Mouse (Mus musculus) limb, embryonic 13.5 days (tissue): Measurements from ENCODE around the gene Tsr3. TPM values are rescaled to one million over a fixed set of nuclear protein-coding genes. Genes with fewer than 3 reads are reported as not detected.
"Not testable (repeated sequence)": the region's sequence is repeated elsewhere in the genome, so short reads cannot be mapped to it uniquely, and the experiment has no call there.

ENCODE experiments used
- ATAC-seq: fragments of 200-750 bp; cut with Nextera tagmentation; 2 replicates; pipeline ENCODE4 v1.8.0; 2017; ENCODE audit warnings: low read depth, moderate number of reproducible peaks, moderate TSS enrichment; ENCODE audit not compliant: low FRiP score
- H3K27ac ChIP-seq: fragments of 300-500 bp; sonication (generic); 2 replicates; pipeline ENCODE4 v1.5.1; 2015; ENCODE audit warnings: inconsistent platforms, mild to moderate bottlenecking, moderate library complexity
- H3K27me3 ChIP-seq: fragments of 300-500 bp; sonication (generic); 2 replicates; pipeline ENCODE4 v1.6.1; 2015; ENCODE audit warnings: mild to moderate bottlenecking, inconsistent platforms
- H3K36me3 ChIP-seq: fragments of 300-500 bp; sonication (generic); 2 replicates; pipeline ENCODE4 v1.6.1; 2015; ENCODE audit warnings: inconsistent platforms, mild to moderate bottlenecking, moderate library complexity
- H3K4me1 ChIP-seq: fragments of 300-500 bp; sonication (generic); 2 replicates; pipeline ENCODE4 v1.6.1; 2015; ENCODE audit warnings: inconsistent platforms
- H3K4me2 ChIP-seq: fragments of 300-500 bp; sonication (generic); replicated peaks from 2 replicates; pipeline ENCODE4 v1.6.1; 2015; ENCODE audit warnings: inconsistent platforms, mild to moderate bottlenecking, moderate library complexity
- H3K4me3 ChIP-seq: fragments of 300-500 bp; sonication (generic); 2 replicates; pipeline ENCODE4 v1.5.1; 2015; ENCODE audit warnings: moderate library complexity, mild to moderate bottlenecking, inconsistent platforms
- H3K9ac ChIP-seq: fragments of 300-500 bp; sonication (generic); 2 replicates; pipeline ENCODE4 v1.6.1; 2015; ENCODE audit warnings: mild to moderate bottlenecking, inconsistent platforms
- H3K9me3 ChIP-seq: fragments of 300-500 bp; sonication (generic); 2 replicates; pipeline ENCODE4 v1.6.1; 2016; ENCODE audit warnings: inconsistent platforms
- WGBS: fragments of 180-500 bp; shearing (Covaris S2); methylation state at CpG from one replicate; pipeline ENCODE4 v1.1.7; 2015; 5-methylcytosine and 5-hydroxymethylcytosine counted together
- polyA plus RNA-seq: library from polyadenylated mRNA; unstranded; fragments of >200 nt; fragmentation: Nextera tagmentation; extraction: Ambion mirVana; gene quantifications from 2 replicates; pipeline ENCODE4 v1.2.1, GENCODE M21; 2015

Tsr3 gene
- polyA plus RNA-seq, 1 experiment from 2014 or later, result 57.0 TPM

DNA sequence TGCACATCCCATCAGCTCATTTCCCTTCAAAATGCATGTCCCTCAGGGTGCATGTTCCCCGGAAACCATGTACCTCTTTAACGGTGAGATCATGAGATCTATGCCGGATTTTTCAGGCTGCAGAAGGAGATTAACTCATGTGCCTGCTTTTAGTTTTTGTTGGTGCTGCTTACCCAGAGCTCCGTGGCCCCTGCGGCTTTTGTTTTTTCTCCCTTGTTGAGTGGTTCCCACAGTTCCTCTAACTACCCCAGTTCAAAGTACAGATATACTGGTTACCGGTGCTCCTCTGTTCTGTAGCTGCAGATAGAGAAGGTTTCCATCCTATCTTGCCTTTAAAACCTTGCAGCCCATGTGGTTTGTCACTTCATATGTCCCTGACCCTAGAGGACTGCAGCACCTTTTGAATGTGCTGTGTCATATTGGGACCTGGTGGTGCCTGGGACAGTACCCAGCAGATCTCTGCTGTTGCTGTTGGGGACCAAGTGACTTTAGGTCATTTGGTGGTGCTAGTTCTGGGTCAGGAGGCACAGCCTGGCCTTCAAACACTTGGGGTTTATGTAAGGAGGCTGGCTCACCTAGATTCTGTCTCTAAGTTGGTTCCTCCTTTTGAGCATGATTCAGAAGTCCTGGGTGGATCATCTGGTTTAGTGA, 16.9 kb upstream of the Tsr3 start:
- H3K4me3 ChIP-seq, result peak overlapping the region; percentile 48
- 45% methylated on average over 6 of the region's 6 CpGs for WGBS
- no peak overlapping the region for H3K27ac ChIP-seq
- peak overlapping the region; percentile 82 for H3K4me2 ChIP-seq
- peaks cover 17% of the 10 kb centered on the region for H3K4me1 ChIP-seq
- ATAC-seq, result no peak
- no peaks in the 10 kb centered on the region for H3K9me3 ChIP-seq
- H3K27me3 ChIP-seq, result no peaks in the 10 kb centered on the region
- H3K36me3 ChIP-seq, result peaks cover 56% of the 10 kb centered on the region
- H3K9ac ChIP-seq, result no peak overlapping the region

DNA sequence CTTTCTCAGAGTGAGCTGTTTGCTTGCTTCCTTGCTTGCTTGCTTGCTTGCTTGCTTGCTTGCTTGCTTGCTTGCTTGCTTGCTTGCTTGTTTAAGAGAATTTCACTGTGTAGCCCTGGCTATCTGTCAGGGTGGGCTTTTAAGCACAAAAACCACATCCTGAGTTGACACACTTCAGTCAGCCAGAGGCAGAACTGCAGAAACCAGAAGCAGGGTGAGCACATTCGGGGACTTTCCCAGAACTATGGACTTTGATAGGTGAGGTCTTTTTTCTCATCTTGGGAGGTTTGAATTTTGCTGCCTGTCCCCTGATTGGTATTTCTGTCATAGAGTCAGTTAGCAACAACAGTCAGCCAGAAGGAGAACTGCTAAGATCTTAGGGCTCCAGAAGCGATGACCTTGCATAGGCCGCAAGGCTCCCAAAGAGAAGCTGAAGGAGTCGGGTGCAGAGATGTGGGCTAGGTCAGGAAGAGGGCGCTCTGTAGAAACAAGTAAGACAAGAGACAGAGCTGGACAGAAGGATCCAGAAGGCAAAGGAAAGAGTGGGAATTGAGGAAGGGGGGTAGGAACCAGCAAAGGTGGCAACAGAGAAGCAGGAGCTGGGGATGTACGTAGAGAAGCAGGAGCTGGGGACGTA, 15.3 kb upstream of the Tsr3 start:
- WGBS, result 90% methylated on average over 7 of the region's 7 CpGs
- no peak for ATAC-seq
- H3K36me3 ChIP-seq, result peaks cover 55% of the 10 kb centered on the region

DNA sequence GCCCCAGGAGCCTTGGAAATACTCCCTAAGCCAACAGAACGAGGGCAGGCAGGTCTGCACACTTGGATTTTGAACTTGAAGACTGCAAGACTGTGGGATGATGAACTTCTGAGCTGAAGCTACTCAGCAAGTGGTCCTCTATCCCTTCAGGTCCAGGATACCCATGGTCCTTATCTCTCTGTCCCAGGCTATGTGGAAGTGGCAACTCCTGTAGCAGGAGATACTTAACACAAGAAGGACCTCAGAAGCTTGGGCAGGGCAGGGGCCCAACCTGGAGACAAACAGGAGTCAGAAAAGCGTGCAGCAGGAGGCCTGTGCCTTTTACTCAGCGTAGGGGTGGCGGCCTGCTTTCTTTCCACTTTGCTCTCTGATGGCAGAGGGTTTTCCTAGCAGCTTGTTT, 14.3 kb upstream of the Tsr3 start:
- WGBS, result 87% methylated on average over 4 of the region's 4 CpGs
- no peak overlapping the region for H3K9ac ChIP-seq
- H3K27me3 ChIP-seq, result no peaks in the 10 kb centered on the region
- H3K4me2 ChIP-seq, result no peak overlapping the region
- no peaks in the 10 kb centered on the region for H3K9me3 ChIP-seq
- no peak for ATAC-seq
- H3K4me3 ChIP-seq, result no peak overlapping the region
- peaks cover 16% of the 10 kb centered on the region for H3K4me1 ChIP-seq
- no peak overlapping the region for H3K27ac ChIP-seq
- H3K36me3 ChIP-seq, result peaks cover 59% of the 10 kb centered on the region

More for the DNA sequence above, 15.3 kb upstream of the Tsr3 start:
- H3K4me3 ChIP-seq, result no peak overlapping the region
- H3K4me2 ChIP-seq, result no peak overlapping the region
- H3K27ac ChIP-seq, result no peak overlapping the region
- peaks cover 17% of the 10 kb centered on the region for H3K4me1 ChIP-seq
- no peaks in the 10 kb centered on the region for H3K9me3 ChIP-seq
- no peak overlapping the region for H3K9ac ChIP-seq
- H3K27me3 ChIP-seq, result no peaks in the 10 kb centered on the region

DNA sequence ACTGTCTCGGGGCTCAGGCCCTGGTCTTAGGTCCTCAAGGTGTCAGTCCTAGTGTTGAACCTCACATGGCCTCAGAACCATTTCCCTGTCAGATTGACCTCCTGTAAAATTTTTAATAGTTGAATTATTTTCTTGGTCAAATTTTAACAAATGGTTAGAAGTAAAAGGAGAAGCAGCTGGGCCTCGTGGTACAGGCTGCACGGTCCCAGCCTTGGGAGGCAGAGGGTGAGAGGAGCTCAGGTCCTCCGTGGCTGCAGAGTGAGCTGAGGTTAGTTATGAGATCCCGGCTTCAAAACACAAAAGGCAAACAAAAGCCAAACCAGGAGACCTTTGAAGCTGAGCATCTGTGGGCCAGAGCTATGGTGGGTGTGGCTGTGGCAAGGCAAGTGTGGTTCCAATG, 12.0 kb upstream of the Tsr3 start:
- H3K4me3 ChIP-seq, result no peak overlapping the region
- no peak for ATAC-seq
- no peaks in the 10 kb centered on the region for H3K4me1 ChIP-seq
- H3K27ac ChIP-seq, result no peak overlapping the region
- peaks cover 65% of the 10 kb centered on the region for H3K36me3 ChIP-seq
- WGBS, result 84% methylated on average over 5 of the region's 5 CpGs
- H3K9me3 ChIP-seq, result no peaks in the 10 kb centered on the region
- no peak overlapping the region for H3K4me2 ChIP-seq
- no peak overlapping the region for H3K9ac ChIP-seq
- no peaks in the 10 kb centered on the region for H3K27me3 ChIP-seq

DNA sequence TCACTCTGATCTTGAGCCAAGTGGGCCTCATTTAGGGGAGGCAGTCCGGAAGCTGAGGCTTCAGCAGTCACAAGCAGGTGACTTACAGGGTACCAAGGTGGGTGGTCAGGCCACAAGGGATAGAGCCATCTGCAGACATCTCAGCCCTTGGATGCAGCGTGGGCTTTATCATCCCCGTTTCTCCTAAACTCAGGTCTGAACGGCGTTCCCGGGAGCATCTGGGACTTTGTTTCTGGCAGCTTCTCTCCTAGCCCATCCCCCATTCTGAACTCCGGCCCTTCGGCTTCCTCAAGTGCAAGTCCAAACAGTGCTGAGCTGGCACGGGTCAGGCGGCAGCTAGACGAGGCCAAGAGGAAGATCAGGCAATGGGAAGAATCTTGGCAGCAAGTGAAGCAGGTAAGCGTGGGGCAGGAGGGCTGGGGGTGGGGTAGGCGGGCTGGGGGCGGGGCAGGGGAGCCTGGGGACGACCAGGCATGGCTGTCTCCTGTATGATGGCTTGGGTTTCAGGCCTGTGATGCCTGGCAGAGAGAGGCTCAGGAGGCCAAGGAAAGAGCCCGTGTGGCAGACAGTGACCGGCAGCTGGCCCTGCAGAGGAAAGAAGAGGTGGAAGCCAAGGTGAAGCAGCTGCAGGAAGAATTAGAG, 9.8 kb upstream of the Tsr3 start:
- H3K27me3 ChIP-seq, H3K9ac ChIP-seq, H3K9me3 ChIP-seq, H3K27ac ChIP-seq, H3K4me2 ChIP-seq, H3K4me1 ChIP-seq, H3K4me3 ChIP-seq, ATAC-seq: not testable (repeated sequence)
- peaks cover 67% of the 10 kb centered on the region for H3K36me3 ChIP-seq
- 75% methylated on average over 14 of the region's 17 CpGs for WGBS

DNA sequence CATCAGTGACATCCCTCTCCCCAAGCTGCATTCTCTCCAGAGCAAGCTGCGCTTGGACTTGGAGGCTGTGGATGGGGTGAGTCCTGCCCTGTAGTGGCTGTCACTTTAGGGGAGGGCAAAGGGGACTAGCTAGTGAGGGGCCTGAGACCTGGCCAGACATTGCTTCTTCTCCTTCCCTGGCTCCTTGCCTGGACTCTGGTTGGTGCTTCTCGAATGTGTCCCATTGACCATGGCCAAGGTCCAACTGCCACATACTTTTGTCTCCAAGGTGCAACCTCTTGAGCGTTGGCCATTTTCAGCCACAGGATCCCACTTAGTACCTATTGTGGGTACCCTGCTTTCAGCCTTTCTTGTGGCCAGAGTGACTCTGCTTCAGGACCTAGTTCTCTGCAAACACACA, 9.3 kb upstream of the Tsr3 start:
- Histone ChIP-seq H3K4me1 (no peaks in the 10 kb centered on the region), H3K9ac (no peak overlapping the region), H3K4me2 (no peak overlapping the region), H3K27me3 (no peaks in the 10 kb centered on the region), H3K9me3 (no peaks in the 10 kb centered on the region), H3K27ac (no peak overlapping the region), H3K4me3 (no peak overlapping the region), H3K36me3 (peaks cover 67% of the 10 kb centered on the region)
- WGBS, result 96% methylated on average over 3 of the region's 3 CpGs
- ATAC-seq, result no peak

DNA sequence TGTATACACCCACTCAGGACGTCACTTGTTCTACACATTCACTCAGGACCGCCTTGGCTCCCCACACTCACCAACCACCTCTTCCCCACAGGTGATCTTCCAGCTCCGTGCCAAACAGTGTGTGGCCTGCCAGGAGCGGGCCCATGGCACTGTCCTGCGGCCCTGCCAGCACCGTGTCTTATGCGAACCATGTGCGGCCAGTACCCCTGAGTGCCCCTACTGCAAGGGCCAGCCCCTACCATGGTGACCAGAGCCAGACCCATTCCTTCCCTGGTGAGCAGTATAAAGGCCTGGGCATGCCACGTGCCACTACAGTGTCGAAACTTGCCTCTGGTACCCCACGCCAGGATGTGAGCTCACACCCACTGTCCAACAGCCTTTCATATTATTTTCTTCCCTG, 8.3 kb upstream of the Tsr3 start:
- 93% methylated on average over 6 of the region's 11 CpGs for WGBS
- not testable (repeated sequence) for H3K9me3 ChIP-seq, H3K9ac ChIP-seq, H3K4me1 ChIP-seq, ATAC-seq, H3K27ac ChIP-seq, H3K27me3 ChIP-seq, H3K4me3 ChIP-seq, H3K4me2 ChIP-seq
- peaks cover 67% of the 10 kb centered on the region for H3K36me3 ChIP-seq

DNA sequence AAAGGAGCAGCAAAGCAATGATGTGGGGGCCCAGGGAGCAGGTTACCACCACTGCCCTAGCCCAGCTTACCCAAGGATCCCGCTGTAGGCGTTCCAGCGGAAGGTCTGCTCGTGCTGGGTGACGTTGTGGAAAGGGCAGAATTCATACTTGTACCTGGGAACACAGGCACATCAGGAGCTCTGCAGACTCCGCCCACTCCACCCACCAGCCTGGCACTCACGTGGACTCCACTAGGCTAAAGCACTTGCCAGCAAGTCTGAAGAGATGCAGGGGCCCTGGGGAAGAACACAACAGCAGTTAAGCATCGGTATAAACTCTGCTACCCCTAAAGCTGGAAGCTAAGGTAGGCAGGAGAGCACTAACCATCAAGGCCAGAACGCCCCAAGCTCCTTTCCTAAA, 4.3 kb upstream of the Tsr3 start:
- H3K9ac ChIP-seq, result no peak overlapping the region
- no peak overlapping the region for H3K27ac ChIP-seq
- H3K27me3 ChIP-seq, result no peaks in the 10 kb centered on the region
- H3K36me3 ChIP-seq, result peaks cover 33% of the 10 kb centered on the region
- H3K9me3 ChIP-seq, result no peaks in the 10 kb centered on the region
- H3K4me1 ChIP-seq, result peaks cover 8% of the 10 kb centered on the region
- no peak overlapping the region for H3K4me2 ChIP-seq
- no peak for ATAC-seq
- no peak overlapping the region for H3K4me3 ChIP-seq
- WGBS, result 85% methylated on average over 9 of the region's 9 CpGs

DNA sequence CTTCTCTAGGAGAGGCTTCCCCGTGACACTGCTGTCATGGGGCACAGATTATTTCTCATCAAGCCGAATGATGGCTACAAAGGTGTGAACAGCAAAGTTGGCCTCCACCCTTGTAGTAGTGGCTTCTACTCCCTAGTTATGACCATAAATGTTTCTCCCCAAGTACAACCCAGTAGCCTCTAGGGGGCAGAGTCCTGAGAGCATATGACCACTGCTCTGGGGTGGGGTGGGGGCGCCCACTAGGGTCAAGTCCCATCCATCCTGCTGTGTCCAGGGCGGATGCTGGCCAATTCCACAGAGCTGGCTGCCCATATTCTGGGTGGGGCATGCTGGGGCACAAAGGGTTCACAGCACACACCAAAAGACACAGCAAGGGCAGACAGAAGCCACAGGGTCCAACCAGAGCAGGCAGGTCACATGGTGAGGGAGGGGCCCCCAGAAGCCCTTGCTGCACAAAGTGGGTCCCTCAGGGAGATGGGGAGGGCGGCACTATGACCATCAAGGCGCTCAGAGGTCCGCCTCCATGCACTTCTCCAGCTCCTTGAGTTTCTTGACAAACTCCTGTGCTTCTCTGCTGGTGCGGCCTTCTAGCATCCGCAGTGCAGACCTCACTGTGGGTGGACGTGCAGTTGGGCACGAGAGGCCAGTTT, 3.3 kb downstream of the Tsr3 start:
- H3K4me3 ChIP-seq, result no peak overlapping the region
- no peak overlapping the region for H3K27ac ChIP-seq
- H3K9ac ChIP-seq, result no peak overlapping the region
- H3K4me2 ChIP-seq, result no peak overlapping the region
- 87% methylated on average over 11 of the region's 11 CpGs for WGBS
- ATAC-seq, result no peak
- peaks cover 44% of the 10 kb centered on the region for H3K36me3 ChIP-seq
- H3K4me1 ChIP-seq, result peaks cover 18% of the 10 kb centered on the region
- H3K9me3 ChIP-seq, result no peaks in the 10 kb centered on the region
- 0 out of 2 replicates have a peak, but pooled peaks cover under 1% of the 10 kb centered on the region for H3K27me3 ChIP-seq

DNA sequence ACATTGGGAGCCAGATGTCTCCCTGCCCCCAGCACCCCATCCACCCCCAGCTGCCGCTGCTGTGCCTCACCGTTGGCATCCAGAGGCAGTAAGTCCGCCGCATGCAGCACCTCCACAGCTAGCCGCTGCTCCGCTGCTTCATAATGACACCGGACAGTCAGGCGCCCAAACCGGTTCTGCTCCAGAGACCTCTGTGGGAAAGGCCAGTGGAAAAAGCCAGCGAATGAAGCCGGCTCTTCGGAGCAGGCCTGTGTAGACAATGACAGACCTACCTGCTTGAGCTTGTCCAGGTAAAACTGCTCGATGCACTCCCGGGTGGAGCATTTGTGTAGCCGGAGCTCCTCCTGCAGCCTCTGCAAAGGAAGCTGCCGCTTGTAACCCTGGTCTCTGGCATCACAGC, 4.3 kb downstream of the Tsr3 start:
- Histone ChIP-seq H3K27ac (no peak overlapping the region), H3K4me2 (no peak overlapping the region), H3K9ac (no peak overlapping the region), H3K4me3 (no peak overlapping the region), H3K4me1 (peaks cover 14% of the 10 kb centered on the region), H3K36me3 (peaks cover 44% of the 10 kb centered on the region), H3K27me3 (0 out of 2 replicates have a peak, but pooled peaks cover 3% of the 10 kb centered on the region), H3K9me3 (no peaks in the 10 kb centered on the region)
- ATAC-seq, result no peak
- 78% methylated on average over 16 of the region's 16 CpGs for WGBS

DNA sequence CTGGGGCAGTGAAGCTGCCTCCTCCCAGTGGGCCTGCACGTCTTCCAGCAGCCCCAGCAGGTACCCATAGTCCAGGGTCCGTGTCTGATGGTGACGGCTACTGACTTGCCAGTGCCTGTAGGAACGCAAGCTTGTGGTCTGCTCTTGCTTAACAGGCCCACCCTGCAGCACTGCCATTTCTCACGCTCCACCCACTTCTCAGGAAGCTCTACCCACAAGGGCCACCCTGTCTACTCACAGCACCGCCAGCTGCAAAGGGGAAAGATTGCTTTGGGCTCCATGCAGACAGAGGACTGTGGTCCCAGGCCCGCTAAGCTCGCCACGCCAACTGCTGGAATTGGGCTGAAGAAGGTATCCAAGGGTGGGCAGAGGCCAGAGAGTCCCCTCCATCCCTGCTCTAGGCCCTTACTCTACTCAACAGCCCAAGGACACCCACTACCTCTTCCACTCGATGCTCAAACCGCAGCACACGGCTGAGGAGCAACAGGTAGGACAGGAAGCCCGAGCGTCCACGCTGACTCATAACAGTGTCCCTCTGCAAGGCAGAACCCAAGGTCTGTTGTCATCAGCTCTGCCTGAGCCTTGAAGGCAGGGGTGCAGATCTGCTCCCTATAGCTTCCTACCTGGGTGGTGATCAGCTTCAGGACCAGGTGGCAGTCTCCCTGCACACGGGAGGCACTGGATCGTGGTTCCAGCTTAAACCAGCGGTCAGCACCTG, 8.2 kb downstream of the Tsr3 start:
- no peak for ATAC-seq
- H3K27ac ChIP-seq, result no peak overlapping the region
- no peak overlapping the region for H3K4me2 ChIP-seq
- no peak overlapping the region; the same call in 1 of the 2 replicates for H3K9ac ChIP-seq
- H3K4me1 ChIP-seq, result no peaks in the 10 kb centered on the region
- no peaks in the 10 kb centered on the region for H3K9me3 ChIP-seq
- 81% methylated on average over 18 of the region's 18 CpGs for WGBS
- peaks cover 19% of the 10 kb centered on the region for H3K27me3 ChIP-seq
- H3K36me3 ChIP-seq, result peaks cover 26% of the 10 kb centered on the region
- H3K4me3 ChIP-seq, result no peak overlapping the region
